Mouse (Mus musculus) megakaryocyte progenitor cell, adult 5-6 weeks (primary cell): ENCODE measurements around the gene Ncapd3. TPM values are rescaled to one million over a fixed set of nuclear protein-coding genes. Genes with fewer than 3 reads are reported as not detected.

Experiments
- ATAC-seq: replicated peaks from 2 replicates; pipeline ENCODE4 v1.8.0; 2016; ENCODE audit warnings: mild to moderate bottlenecking, moderate TSS enrichment, inconsistent platforms; ENCODE audit not compliant: poor library complexity
- total RNA-seq, 2 experiments: library from RNA; stranded (forward) in 1 of 2; stranded (reverse) in 1 of 2; fragments of 157-497, 149-512 nt in 1 of 2; fragments of 200-1000 nt in 1 of 2; gene quantifications; 2 replicates each; pipeline versions ENCODE4 v1.2.3 to v1.2.4; 2015 to 2017

The Ncapd3 gene
- total RNA-seq, 2 experiments from 2014 or later = 38.8 to 82.6 TPM

DNA sequence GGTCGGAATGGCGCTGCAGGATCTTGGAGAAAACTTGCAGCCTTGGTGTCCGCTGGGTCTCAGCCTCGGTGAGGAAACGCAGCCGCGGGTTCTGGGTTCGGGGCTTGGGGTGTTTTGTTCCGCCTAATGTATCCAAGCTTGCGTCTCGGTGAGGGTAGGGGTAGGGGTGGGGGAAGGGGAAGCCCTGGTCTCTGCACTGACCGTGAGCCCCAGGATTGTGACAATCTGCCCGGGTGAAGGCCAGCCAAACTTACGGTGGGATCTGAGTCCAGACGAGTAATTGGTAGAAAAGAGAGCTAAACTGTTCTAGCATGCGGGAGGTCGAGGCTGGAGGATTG lies 757 bp downstream of the Ncapd3 start:
- no peak for ATAC-seq

DNA sequence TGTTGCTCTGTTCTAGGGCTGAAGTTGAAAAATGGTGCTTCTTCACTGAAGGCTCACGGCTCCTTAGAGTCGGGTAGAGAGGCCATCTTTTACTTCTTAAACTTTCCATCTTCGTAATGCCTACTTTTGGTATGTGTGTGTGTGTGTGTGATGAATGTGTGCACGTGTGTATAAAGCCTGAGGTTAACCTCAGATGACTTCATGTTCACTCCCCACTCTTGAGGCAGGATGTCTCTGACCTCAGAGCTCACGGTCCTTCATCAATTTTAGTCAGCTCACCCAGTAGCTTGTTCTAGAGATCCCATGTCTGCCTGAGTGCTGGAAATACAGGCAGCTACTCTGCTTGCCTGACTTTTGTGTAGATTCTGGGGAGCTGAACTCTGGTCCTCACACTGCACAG lies 13.9 kb downstream of the Ncapd3 start:
- no peak for ATAC-seq

DNA sequence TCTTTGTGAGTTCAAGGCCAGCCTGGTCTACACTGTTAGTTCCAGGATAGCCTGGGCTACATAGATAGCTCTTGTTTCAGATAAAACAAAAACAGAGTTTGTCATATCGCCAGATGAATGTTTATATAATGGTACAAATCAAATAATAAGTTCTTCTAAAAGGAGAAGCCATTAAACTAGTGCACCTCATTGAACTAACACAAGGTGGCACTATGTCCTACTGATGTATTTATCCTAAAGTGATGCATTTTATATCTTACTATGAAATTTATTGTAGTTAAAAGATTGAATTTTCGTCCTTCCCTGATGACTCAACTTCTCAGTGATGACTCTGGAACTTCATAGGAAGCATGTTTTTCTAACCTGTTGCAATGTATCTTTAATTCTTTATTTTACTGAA lies 19.5 kb downstream of the Ncapd3 start:
- ATAC-seq = no peak

DNA sequence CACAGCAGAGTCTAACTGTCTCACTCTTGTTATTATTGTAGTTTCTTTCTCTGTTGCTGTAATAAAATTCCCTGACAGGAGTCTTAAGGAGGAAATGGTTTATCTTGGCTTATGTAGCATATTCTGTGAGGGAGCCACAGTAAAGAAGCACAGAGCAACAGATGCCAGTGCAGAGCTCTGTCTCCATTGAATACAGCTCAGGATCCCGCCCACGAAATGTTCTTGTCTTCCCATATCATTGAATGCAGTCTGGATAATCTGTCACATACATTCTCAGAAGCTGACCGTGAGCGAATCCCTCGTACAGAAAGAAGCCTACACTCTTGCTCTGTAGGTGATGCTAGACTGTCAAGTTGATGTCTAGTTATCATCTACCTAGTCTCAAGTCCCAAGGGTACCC lies 28.4 kb downstream of the Ncapd3 start:
- no peak for ATAC-seq

DNA sequence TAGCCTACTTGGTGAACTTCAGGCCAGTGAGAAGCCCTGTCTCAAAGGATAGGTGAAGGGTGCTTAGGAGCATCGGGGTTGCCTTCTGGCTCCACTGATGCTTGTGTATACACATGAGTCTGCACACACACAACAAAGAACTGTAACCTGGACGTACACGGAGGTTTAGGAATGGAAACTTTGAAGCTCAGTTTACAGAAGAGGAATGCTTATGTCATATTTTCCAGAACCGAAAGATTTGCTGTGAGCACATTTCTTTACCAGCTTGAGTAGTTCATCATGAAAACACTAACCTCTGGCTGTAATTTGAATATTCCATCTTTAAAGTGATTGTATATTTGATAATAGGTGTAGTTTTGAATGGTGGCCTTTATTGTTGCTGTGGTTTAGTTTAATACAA lies 40.9 kb downstream of the Ncapd3 start:
- no peak for ATAC-seq

DNA sequence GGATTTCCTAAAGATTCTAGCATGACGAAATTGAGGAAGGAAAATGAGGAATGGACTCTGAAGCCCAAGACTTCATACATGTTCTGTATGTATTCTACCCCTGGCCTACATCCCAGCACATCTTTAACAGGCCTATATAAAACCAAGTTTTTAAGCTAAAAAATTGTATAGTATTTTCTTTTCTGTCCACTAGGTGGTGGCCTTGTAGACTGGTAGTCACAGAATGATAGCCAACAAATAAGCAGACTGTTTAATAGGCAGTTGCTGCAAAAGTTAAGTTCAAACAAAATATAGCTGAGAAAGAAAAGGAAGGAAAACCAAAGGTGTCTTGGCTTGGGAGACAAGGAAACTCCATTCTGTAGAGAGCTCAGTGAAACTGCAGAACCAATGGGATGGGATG lies 44.7 kb downstream of the Ncapd3 start:
- peak; percentile 50; the same call in 1 of the 2 replicates for ATAC-seq

DNA sequence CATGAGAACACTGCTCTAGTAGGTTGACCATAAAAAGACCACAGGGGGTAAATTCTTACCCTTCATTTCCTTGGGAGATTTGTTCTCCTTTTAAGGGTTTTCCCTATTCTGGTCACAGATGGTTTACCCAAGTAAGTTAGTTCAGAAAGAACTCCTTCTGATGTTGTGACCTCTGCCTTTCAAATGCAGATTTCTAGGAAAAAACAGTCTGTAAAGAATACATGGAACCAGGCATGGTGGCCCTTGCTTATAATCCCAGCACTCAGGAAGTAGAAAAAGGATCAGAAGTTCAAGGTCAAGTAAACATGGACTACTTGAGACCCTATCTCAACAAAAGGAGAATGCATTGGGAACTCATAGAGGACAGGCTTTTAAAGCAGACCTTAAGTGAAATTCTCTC lies 45.8 kb downstream of the Ncapd3 start:
- ATAC-seq = no peak

DNA sequence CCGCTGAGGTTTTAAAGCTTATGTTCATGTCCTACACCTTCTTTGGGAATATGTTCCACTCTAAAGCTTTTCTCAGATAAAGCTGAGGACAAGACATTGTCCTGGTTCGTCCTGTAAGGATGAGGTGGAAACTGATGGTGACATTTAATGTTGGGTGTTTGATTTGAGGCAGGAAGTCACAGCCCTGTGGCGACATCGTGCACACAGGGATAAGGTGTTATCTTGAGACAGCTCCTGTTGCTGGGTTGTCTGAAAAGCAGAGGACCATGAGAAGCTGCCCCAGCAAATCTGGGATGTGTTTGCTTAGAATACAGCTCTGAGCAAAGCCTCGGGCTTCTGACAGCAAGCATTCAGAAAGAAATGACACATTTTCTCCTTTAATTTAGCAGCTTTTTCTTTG lies 56.3 kb downstream of the Ncapd3 start:
- 0 out of 2 replicates have a peak, but pooled peaks have one; percentile 41 for ATAC-seq

DNA sequence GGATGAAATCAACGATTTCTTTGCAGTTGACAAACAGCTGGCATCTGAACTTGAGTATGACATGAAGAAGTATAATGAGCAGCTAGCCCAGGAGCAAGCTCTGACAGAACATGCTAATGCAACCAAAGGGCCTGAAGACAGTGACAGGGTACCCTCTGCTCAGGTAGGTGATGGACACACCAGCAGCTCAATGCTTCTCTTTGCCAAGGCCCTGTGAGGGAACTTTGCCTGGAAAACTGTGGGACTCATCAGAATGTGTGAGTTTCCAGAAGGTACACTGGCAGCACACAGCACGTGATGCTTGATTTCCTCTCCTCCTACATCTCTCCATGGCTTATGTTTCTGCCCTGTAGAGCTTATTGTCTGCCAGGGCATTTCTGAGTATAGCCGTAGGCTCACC lies 57.4 kb downstream of the Ncapd3 start:
- ATAC-seq = no peak

DNA sequence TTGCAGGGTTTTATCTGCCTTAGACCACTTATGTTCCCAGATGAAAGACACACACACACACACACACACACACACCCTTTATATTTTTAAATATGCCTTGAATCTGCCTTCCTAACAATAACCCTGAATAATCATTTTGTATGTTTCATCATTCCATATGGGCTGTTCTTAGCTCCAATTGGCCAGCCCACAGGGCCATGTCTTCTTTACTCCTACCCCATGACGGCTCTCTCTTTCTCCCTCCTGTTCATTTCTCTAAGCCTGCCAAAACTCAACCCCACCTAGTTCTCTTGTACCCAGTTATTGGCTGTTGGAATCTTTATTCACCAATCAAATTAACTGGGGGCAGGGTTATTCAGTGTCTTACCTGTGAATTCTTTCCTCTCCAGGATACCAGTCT lies 60.2 kb downstream of the Ncapd3 start:
- no peak for ATAC-seq

DNA sequence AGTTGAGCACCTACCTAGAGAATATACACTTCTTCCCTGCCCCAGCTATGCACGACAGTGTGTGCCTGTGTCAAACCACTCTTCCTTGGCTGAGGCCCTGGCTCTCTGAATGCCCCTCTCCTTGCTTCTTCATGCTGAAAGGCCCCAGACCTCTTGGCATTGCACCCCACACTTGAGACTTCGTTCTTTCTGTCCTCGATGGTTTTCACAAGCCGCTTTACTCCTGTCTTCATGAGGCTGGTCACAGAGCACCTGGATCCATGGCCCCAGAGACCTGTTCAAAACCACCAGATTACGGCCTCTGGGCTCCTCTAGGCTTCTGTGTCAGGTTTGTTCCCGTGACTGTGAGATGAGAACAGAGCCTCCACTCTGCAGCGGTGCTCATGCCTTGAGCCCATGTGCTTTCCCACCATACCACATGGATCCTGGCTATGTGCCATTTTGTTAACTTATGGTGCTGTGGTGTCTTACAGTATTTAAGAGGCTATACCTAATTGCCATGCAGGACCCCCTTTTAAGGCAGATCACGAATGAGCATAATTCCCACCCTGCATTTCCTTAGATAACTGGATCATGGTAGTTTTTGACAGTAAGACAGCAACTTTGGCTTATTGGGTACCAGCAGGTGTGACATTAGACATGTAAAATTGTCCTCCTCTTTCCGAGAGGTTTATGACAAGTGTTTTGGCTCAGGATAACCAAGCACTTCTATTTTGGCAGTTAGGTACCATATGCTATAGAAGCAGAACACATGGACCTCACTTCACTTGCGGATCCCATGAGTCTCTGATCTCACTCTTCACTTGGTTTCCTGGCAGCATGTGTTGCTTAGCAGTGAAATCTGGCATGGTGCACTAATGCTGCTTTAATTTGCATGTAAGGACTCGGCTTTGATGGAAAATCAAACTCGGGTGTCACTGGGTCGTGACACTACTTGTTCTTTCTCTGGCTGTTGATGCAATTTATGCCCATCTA lies 61.1 kb downstream of the Ncapd3 start:
- no peak for ATAC-seq

DNA sequence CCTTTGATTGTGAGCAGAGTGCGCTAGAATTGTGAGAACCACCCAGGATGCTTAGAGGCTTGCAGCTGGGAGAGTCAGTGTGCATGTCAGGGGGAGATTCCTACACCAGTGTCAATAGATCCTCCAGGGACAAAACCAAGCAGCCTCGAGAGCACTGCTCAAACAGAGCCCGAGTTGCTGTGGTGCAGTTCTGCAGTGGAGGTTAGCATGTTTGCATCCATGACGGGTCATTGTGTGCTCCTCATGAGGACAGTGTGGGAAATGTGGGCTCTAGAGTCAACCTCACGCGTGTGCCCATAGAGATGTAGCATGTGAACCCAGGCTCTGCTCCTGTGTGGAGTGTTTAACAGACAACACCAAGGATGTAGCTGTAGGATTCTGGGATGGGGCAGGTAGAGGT lies 62.9 kb downstream of the Ncapd3 start:
- ATAC-seq = no peak

DNA sequence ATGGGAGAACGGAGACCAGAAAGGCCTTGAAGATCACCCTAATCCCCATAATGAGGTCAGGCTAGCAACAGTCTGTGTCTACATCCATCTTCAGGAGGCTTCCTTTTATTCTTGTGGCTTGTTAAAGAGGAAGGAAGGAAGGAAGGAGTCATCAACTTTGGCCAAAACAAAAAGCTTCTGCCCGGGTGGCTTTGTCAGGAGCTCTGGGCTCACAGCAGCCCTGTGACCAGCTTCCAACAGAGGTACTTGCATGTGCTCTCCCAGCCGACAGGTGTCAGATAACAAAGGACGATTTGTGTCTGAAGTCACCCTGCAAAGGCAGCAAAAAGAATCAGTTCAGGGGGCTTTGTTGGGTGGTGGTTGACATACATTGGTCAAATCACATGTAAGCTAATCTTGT lies 68.1 kb downstream of the Ncapd3 start:
- peak; percentile 37; the same call in 1 of the 2 replicates for ATAC-seq

DNA sequence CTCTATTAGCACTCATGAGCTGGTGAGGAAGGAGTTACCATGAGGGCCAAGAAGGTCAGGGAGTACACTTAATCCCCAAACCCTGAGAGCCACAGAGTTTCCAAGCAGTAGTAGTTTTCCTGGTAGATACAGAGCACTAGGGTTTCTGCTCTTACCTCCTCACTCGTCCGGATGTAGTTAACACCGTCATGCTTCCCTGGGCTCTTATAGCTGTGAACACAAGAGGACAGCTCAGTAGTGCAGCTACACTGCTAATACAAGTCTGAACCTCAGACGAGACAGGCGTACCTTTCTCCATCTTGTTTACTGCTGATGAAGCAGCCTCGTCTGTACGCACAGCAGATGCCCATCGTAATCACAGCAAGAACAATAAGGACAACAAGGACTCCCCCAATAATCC lies 68.6 kb downstream of the Ncapd3 start:
- no peak for ATAC-seq

DNA sequence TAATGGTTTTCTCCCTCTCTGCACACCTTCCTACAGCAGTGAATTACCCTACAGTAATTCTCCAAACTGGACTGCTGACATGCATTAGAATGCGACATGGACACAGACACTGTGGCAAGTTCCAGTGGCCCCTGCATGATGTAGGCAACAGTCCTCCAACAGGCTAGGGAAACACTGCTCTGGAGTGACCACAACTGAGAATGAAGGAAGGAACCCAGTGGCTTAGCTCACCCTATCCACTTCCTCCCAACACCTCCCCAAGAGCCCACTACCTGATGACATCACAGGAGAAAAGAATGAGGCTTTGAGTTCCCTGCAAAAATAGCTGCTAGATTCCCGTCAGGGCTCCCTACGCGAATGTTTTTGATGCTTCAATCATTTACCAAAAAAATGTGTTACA lies 69.5 kb downstream of the Ncapd3 start:
- peak; percentile 89 for ATAC-seq

DNA sequence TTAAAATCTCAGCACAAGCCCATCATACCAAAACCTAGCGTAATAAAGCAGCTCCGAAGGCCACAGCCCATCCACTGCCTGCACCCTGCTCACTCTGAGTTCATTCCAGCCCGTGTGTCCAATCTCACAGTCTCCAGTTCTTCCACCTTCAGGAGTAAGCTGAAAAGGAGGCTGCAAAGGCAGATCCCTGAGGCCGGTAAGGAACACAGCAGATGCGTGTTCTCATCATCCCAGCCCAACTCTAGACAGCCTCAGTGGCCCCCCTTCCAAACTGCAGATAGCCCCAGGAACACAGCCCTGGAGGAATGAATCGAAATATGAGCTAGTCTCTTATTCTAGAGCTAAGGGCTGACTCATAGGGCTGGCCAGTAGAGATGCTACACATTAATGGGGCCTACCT lies 71.5 kb downstream of the Ncapd3 start:
- no peak for ATAC-seq

DNA sequence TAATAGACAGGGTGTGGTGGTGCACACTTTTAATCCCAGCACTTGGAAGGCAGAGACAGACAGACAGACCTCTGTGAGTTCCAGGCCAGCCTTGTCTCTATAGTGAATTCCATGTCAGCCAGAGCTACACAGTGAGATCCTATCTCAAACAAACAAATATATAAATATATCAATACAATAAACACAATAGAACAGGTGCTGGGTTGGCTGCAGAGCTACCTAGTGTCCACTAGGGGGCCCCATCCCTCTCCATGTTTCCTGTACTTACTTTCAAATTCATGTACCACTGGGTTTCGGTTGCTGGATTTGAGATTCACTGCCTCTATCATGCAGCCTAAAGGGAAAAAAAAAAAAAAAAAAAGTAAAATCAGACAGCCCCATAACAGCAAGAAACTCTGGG lies 76.1 kb downstream of the Ncapd3 start:
- ATAC-seq = peak; percentile 68

DNA sequence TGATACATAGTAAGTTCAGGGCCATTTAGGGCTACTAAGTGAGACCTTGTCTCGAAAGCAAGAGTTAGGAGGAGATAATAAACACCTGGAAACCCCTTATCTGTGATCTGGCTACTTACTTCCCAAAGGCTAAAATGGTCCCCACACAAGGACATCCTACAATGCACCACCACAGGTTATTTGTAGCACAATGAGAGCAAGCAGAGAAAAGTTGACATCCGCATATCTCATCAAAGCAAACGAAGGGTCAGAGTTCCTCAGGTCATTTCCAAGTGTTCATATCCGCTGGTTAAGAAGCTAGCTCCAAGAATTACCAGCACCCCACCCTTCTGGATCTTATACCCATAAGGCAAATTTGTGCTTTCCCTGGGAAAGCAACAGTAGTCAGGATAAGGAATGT lies 78.5 kb downstream of the Ncapd3 start:
- no peak for ATAC-seq

DNA sequence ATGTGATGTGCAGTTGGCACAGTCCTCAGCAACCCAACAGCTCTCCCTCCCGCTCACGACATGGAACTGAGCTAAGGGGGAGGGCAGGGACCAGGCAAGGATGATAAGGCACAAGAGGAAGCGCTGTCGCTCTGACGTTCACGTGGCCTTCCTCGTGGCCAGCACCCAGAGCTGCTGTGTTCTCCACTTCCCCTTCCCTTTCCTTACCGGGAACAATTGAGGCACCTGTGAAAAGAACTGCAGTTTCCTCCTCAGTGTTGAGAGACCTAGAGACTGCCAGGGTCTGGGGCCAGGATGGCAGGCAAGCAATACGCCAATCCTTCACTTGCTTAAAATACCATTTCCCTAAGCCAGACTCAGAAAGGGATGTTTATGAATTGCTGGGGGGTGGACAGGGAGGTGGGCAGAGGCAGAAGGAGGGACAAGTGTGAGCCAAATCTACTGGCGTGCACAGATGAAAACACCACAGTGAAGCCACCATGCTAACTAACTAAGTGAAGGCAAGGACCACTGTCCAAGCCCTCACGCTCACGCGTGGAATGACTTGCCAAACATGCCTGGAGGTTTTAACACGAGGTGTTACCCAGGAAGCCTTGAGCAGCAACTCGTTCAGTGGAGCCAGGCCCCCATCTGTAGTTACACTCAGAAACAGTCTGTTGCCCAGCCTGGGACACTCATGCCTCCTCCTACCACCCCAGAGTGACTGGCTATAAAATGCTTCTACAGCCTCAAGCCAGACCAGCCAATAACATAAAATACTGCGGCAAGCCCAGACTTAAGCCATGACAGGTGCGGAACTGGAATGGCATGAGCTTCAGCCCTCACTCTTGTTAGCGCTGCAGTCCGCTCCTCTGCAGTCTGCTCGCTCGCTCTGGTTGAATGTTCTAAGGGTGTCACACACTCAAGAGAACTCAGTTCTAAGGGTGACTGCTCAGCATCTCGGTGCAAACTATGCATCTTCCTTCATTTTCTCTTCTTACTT lies 79.8 kb downstream of the Ncapd3 start:
- peak; percentile 96 for ATAC-seq

DNA sequence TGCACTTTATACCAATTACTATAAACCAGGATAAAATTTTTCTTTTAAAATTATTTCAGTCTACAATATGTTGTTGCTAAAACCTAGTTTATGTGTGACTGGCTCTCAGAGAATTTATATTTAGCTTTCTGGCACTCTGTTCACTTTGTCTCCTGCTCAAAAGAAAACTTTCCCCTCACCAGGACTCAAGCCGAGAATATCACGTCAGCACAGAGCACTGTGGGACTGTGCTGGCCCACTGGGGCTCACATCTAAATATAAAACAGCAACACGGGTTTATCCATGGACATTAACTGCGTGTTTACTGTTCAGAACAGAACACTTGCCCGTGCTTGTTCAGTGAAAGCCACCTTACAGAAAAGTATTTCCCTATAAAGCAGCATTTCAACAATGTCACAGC lies 80.7 kb downstream of the Ncapd3 start:
- ATAC-seq = no peak

DNA sequence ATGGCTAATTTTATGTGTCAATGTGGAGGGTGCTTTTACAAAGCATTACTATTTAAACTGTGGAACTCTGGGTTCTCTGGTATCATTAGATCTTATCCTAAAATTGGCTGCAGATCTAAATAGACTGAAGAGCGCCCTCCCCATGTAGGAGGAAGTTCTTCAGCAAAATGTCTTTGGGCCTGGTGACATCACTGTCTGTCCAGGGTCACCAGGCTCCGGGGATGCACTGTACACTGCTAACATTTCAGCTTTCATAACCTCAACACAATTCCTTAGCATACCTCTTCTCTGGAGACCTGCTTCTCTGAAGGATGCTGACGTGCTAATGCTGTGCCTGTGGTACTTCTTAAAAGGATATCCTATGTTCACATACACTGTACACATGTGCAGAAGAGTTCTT lies 81.8 kb downstream of the Ncapd3 start:
- ATAC-seq = no peak

DNA sequence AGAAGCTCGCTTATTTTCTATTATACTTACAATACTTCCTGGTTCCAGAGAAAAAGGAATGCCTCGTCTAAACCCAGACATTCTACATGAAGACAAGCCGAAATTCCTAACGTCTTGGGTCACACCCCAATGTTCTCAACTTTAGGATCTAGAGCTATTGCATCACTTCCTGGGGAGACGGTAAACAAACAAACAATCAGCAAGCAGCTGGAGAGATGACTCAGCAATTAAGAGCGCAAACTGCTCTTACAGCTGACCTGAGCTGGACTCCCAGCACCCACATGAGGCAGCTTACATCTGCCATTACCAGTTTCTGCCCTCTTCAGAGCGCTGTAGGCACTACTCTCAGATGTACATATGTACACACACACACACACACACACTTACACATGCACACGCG lies 91.3 kb downstream of the Ncapd3 start:
- no peak for ATAC-seq
